Mouse (Mus musculus) liver, adult (tissue): ENCODE measurements around the gene Slc2a3.

Experiments
- GATA4 ChIP-seq: IDR thresholded peaks from 2 replicates; pipeline ENCODE4 v1.6.1; 2014; ENCODE audit warnings: mild to moderate bottlenecking, low read length; ENCODE audit not compliant: insufficient replicate concordance

Gene Slc2a3

GRCm38 (mm10) chr6:122779916-122780315 lies 21.5 kb downstream of the Slc2a3 start:
- no peak for TF ChIP-seq GATA4

GRCm38 (mm10) chr6:122776040-122776439 lies 25.4 kb downstream of the Slc2a3 start:
- TF ChIP-seq GATA4: no peak

- no peak for TF ChIP-seq GATA4
Observed at GRCm38 (mm10) chr6:122774345-122774744, 27.1 kb downstream of the Slc2a3 start.

GRCm38 (mm10) chr6:122772701-122773100 lies 28.7 kb downstream of the Slc2a3 start:
- no peak for TF ChIP-seq GATA4

- TF ChIP-seq GATA4: no peak
Observed at GRCm38 (mm10) chr6:122770760-122771315, 30.6 kb downstream of the Slc2a3 start.

- no peak for TF ChIP-seq GATA4
Observed at GRCm38 (mm10) chr6:122769771-122770759, 31.4 kb downstream of the Slc2a3 start.

- no peak for TF ChIP-seq GATA4
Observed at GRCm38 (mm10) chr6:122768256-122768655, 33.2 kb downstream of the Slc2a3 start.

- TF ChIP-seq GATA4: no peak
Observed at GRCm38 (mm10) chr6:122766145-122766968, 35.1 kb downstream of the Slc2a3 start.

GRCm38 (mm10) chr6:122765298-122765956 lies 36.0 kb downstream of the Slc2a3 start:
- TF ChIP-seq GATA4: no peak

- TF ChIP-seq GATA4: no peak
Observed at GRCm38 (mm10) chr6:122764446-122765297, 36.8 kb downstream of the Slc2a3 start.

- no peak for TF ChIP-seq GATA4
Observed at GRCm38 (mm10) chr6:122763844-122764445, 37.5 kb downstream of the Slc2a3 start.

- TF ChIP-seq GATA4: no peak
Observed at GRCm38 (mm10) chr6:122762952-122763700, 38.3 kb downstream of the Slc2a3 start.

- no peak for TF ChIP-seq GATA4
Observed at GRCm38 (mm10) chr6:122762480-122762879, 39.0 kb downstream of the Slc2a3 start.

GRCm38 (mm10) chr6:122761901-122762300 lies 39.5 kb downstream of the Slc2a3 start:
- TF ChIP-seq GATA4: no peak
